Mouse (Mus musculus) CH12.LX (cell line): ENCODE results near the gene Gm20388. TPM values are rescaled to one million over a fixed set of nuclear protein-coding genes. Genes with fewer than 3 reads are reported as not detected.

Experiments
- DNase-seq: peaks from one replicate; pipeline ENCODE4 v3.0.0-alpha.2; 2013; ENCODE audit errors: extremely low read depth
- H3K27ac ChIP-seq: 2 replicates; pipeline ENCODE4 v1.5.1; 2012; ENCODE audit warnings: low read depth, mild to moderate bottlenecking, control low read depth, moderate library complexity; ENCODE audit not compliant: insufficient read depth
- H3K27me3 ChIP-seq: replicated peaks from 2 replicates; pipeline ENCODE3; 2012; ENCODE audit warnings: inconsistent platforms
- H3K36me3 ChIP-seq, 2 experiments: replicated peaks in 1 of 2; 2 replicates each; pipeline versions ENCODE3 to v1.6.1; 2012; ENCODE audit warnings: inconsistent platforms in 1 of 2, low read length in 1 of 2, mild to moderate bottlenecking in 1 of 2, mixed read lengths in 1 of 2, moderate library complexity in 1 of 2; ENCODE audit not compliant: control insufficient read depth in 1 of 2, insufficient read depth in 1 of 2
- H3K4me1 ChIP-seq, 2 experiments: 2 replicates each; pipeline ENCODE4 v1.6.1; 2012; ENCODE audit warnings: inconsistent platforms in 1 of 2, moderate library complexity in 1 of 2; ENCODE audit not compliant: insufficient read depth in 2 of 2, control insufficient read depth in 1 of 2
- H3K4me2 ChIP-seq: 2 replicates; pipeline ENCODE4 v1.6.1; 2012; ENCODE audit warnings: low read depth, mild to moderate bottlenecking, control low read depth; ENCODE audit not compliant: poor library complexity, insufficient read depth, severe bottlenecking
- H3K4me3 ChIP-seq, 3 experiments: fragments of 150-350 bp in 1 of 3; sonication (generic) in 1 of 3; replicated peaks in 1 of 3; 2 replicates each; pipeline versions ENCODE3 to v1.5.1; 2011 to 2012; ENCODE audit warnings: low read depth in 2 of 3, low read length in 2 of 3, mild to moderate bottlenecking in 2 of 3, moderate library complexity in 2 of 3, control low read depth in 1 of 3, improper control_type of control experiment in 1 of 3, inconsistent platforms in 1 of 3, mixed read lengths in 1 of 3; ENCODE audit not compliant: poor library complexity in 1 of 3
- H3K79me2 ChIP-seq: replicated peaks from 2 replicates; pipeline ENCODE4 v1.6.1; 2012; ENCODE audit warnings: mild to moderate bottlenecking, moderate library complexity; ENCODE audit not compliant: control insufficient read depth, poor library complexity, insufficient read depth, severe bottlenecking; ENCODE audit errors: extremely low read depth
- H3K9ac ChIP-seq: 2 replicates; pipeline ENCODE4 v1.6.1; 2012; ENCODE audit warnings: low read depth, mild to moderate bottlenecking, control low read depth, moderate library complexity; ENCODE audit not compliant: insufficient read depth
- H3K9me3 ChIP-seq: replicated peaks from 2 replicates; pipeline ENCODE3; 2012; ENCODE audit warnings: low read length, inconsistent platforms, mixed read lengths
- BHLHE40 ChIP-seq: IDR thresholded peaks from 2 replicates; pipeline ENCODE4 v1.6.1; 2011; ENCODE audit warnings: mild to moderate bottlenecking, low read depth, low read length, improper control_type of control experiment
- E2F4 ChIP-seq: IDR thresholded peaks from 2 replicates; pipeline ENCODE4 v1.6.1; 2011; ENCODE audit warnings: low read depth, low read length, improper control_type of control experiment; ENCODE audit not compliant: insufficient replicate concordance
- ELF1 ChIP-seq: IDR thresholded peaks from 2 replicates; pipeline ENCODE4 v1.6.1; 2014; ENCODE audit warnings: low read depth, mild to moderate bottlenecking, inconsistent platforms, low read length, improper control_type of control experiment
- EP300 ChIP-seq: IDR thresholded peaks from 2 replicates; pipeline ENCODE4 v1.6.1; 2011; ENCODE audit warnings: low read length, improper control_type of control experiment
- GABPA ChIP-seq: IDR thresholded peaks from 2 replicates; pipeline ENCODE4 v1.6.1; 2012; ENCODE audit warnings: low read depth, low read length, improper control_type of control experiment, inconsistent platforms; ENCODE audit not compliant: insufficient replicate concordance
- HCFC1 ChIP-seq: IDR thresholded peaks from 2 replicates; pipeline ENCODE4 v1.6.1; 2012; ENCODE audit warnings: low read depth, mild to moderate bottlenecking, inconsistent platforms, low read length, improper control_type of control experiment
- IRF4 ChIP-seq: IDR thresholded peaks from 2 replicates; pipeline ENCODE4 v1.6.1; 2014; ENCODE audit warnings: low read depth, mild to moderate bottlenecking, inconsistent platforms, low read length, improper control_type of control experiment
- JUN ChIP-seq: IDR thresholded peaks from 2 replicates; pipeline ENCODE4 v1.6.1; 2011; ENCODE audit warnings: low read depth, mild to moderate bottlenecking, low read length, improper control_type of control experiment, moderate library complexity; ENCODE audit not compliant: insufficient read depth
- KAT2A ChIP-seq: IDR thresholded peaks from 2 replicates; pipeline ENCODE4 v1.6.1; 2012; ENCODE audit warnings: low read length, improper control_type of control experiment, inconsistent platforms; ENCODE audit not compliant: insufficient replicate concordance
- MAX ChIP-seq: IDR thresholded peaks from 2 replicates; pipeline ENCODE4 v1.6.1; 2011; ENCODE audit warnings: low read length, improper control_type of control experiment
- MAZ ChIP-seq: IDR thresholded peaks from 2 replicates; pipeline ENCODE4 v1.6.1; 2012; ENCODE audit warnings: low read depth, mild to moderate bottlenecking, inconsistent platforms, low read length, improper control_type of control experiment, moderate library complexity
- MYC ChIP-seq: IDR thresholded peaks from 2 replicates; pipeline ENCODE4 v1.6.1; 2011; ENCODE audit warnings: low read depth, mild to moderate bottlenecking, improper control_type of control experiment, low read length
- NELFE ChIP-seq: IDR thresholded peaks from 2 replicates; pipeline ENCODE4 v1.6.1; 2011; ENCODE audit warnings: low read depth, low read length, improper control_type of control experiment
- PAX5 ChIP-seq: IDR thresholded peaks from 2 replicates; pipeline ENCODE4 v1.6.1; 2012; ENCODE audit warnings: low read length, inconsistent platforms, mixed read lengths
- POLR2A ChIP-seq: IDR thresholded peaks from 2 replicates; pipeline ENCODE4 v1.6.1; 2011; ENCODE audit warnings: low read depth, mild to moderate bottlenecking, improper control_type of control experiment, low read length
- RAD21 ChIP-seq: IDR thresholded peaks from 2 replicates; pipeline ENCODE4 v1.6.1; 2011; ENCODE audit warnings: low read depth, mild to moderate bottlenecking, low read length, improper control_type of control experiment, moderate library complexity
- SMC3 ChIP-seq: IDR thresholded peaks from 2 replicates; pipeline ENCODE4 v1.6.1; 2011; ENCODE audit warnings: low read depth, low read length, improper control_type of control experiment
- TBP ChIP-seq: conservative IDR thresholded peaks from 2 replicates; pipeline ENCODE4 v1.6.1; 2011; ENCODE audit warnings: low read depth, low read length, improper control_type of control experiment
- TCF12 ChIP-seq: IDR thresholded peaks from 2 replicates; pipeline ENCODE4 v1.6.1; 2014; ENCODE audit warnings: low read depth, mild to moderate bottlenecking, inconsistent platforms, low read length, improper control_type of control experiment
- USF2 ChIP-seq: conservative IDR thresholded peaks from 2 replicates; pipeline ENCODE4 v1.6.1; 2011; ENCODE audit warnings: low read depth, low read length, improper control_type of control experiment
- ZC3H11A ChIP-seq: IDR thresholded peaks from 2 replicates; pipeline ENCODE4 v1.6.1; 2012; ENCODE audit warnings: low read depth, mild to moderate bottlenecking, inconsistent platforms, low read length, improper control_type of control experiment
- ZKSCAN1 ChIP-seq: IDR thresholded peaks from 2 replicates; pipeline ENCODE4 v1.6.1; 2012; ENCODE audit warnings: low read depth, inconsistent platforms, low read length, improper control_type of control experiment, borderline replicate concordance
- ZMIZ1 ChIP-seq: IDR thresholded peaks from 2 replicates; pipeline ENCODE4 v1.6.1; 2012; ENCODE audit warnings: low read depth, mild to moderate bottlenecking, inconsistent platforms, low read length, improper control_type of control experiment
- ZNF384 ChIP-seq: IDR thresholded peaks from 2 replicates; pipeline ENCODE4 v1.6.1; 2012; ENCODE audit warnings: low read depth, low read length, improper control_type of control experiment, inconsistent platforms
- dilution Hi-C: fragments of 300-500 bp; cut with MboI; formaldehyde crosslinking; loops from 2 replicates; pipeline ENCODE4 v1.14.3; 2020; ENCODE audit warnings: low sequenced_read_pairs; ENCODE audit not compliant: extremely low pct_unique_long_range_greater_than_20kb, extremely low pct_ligation_motif_present
- in situ Hi-C: fragments of 300-500 bp; cut with MboI; formaldehyde crosslinking; loops from 3 replicates; pipeline ENCODE4 v1.14.3; 2019; ENCODE audit warnings: low sequenced_read_pairs, low pct_ligation_motif_present, low pct_unique_long_range_greater_than_20kb, mixed read lengths
- polyA plus RNA-seq: library from polyadenylated mRNA; unstranded; fragments of >175 nt; gene quantifications from 2 replicates; pipeline ENCODE4 v1.2.1, GENCODE M21; 2012; ENCODE audit warnings: low read depth; ENCODE audit not compliant: insufficient read length
- total RNA-seq, 2 experiments: library from RNA; depleted of rRNA; stranded (reverse); fragments of 300-350 nt in 1 of 2; fragments of >200 nt in 1 of 2; gene quantifications; 2 replicates each; pipeline ENCODE4 v1.2.3; 2012 to 2014

Gm20388 gene
- total and polyA plus RNA-seq, 3 experiments: 14.8 to 26.3 (median 22.2) TPM

GRCm38 (mm10) chr8:124105869-124106268 lies 4195.2 kb downstream of the Gm20388 start:
- Histone ChIP-seq H3K36me3 (no peaks in the 10 kb centered on the region), H3K4me1 (no peaks in the 10 kb centered on the region), H3K4me3 (no peak overlapping the region), H3K27me3 (no peaks in the 10 kb centered on the region), H3K27ac (no peak overlapping the region), H3K4me2 (no peak overlapping the region), H3K9ac (no peak overlapping the region), H3K79me2 (no peaks in the 10 kb centered on the region), H3K9me3 (peaks cover 2% of the 10 kb centered on the region)
- dilution Hi-C loops (no loop called here), in situ Hi-C loops (no loop called here)
- no peak for DNase-seq
- no peak for TF ChIP-seq GABPA
- no peak for TF ChIP-seq MAZ
- no peak for TF ChIP-seq IRF4
- TF ChIP-seq EP300: no peak
- TF ChIP-seq ZMIZ1: no peak
- TF ChIP-seq USF2: no peak
- no peak for TF ChIP-seq POLR2A
- no peak for TF ChIP-seq E2F4
- no peak for TF ChIP-seq MYC
- no peak for TF ChIP-seq ZC3H11A
- no peak for TF ChIP-seq ELF1
- no peak for TF ChIP-seq PAX5
- TF ChIP-seq BHLHE40: no peak
- no peak for TF ChIP-seq TBP
- no peak for TF ChIP-seq HCFC1
- no peak for TF ChIP-seq SMC3
- TF ChIP-seq ZNF384: no peak
- no peak for TF ChIP-seq MAX

GRCm38 (mm10) chr8:124106328-124107195 lies 4195.9 kb downstream of the Gm20388 start:
- dilution Hi-C loops: no loop called here
- in situ Hi-C loops: no loop called here

More at GRCm38 (mm10) chr8:124106328-124107195, 4195.9 kb downstream of the Gm20388 start:
- Histone ChIP-seq H3K27ac (no peak overlapping the region), H3K9me3 (peaks cover 2% of the 10 kb centered on the region), H3K4me2 (no peak overlapping the region), H3K79me2 (no peaks in the 10 kb centered on the region), H3K4me1 (no peaks in the 10 kb centered on the region), H3K36me3 (no peaks in the 10 kb centered on the region), H3K9ac (no peak overlapping the region), H3K4me3 (no peak overlapping the region), H3K27me3 (no peaks in the 10 kb centered on the region)
- no peak for DNase-seq
- TF ChIP-seq KAT2A (no peak), USF2 (no peak), ZKSCAN1 (no peak), SMC3 (no peak), JUN (no peak), E2F4 (no peak), ZNF384 (no peak), RAD21 (no peak), NELFE (no peak), ELF1 (no peak), TBP (no peak), PAX5 (no peak), TCF12 (no peak)
